Mouse (Mus musculus) activated CD4-positive, CD25-positive, alpha-beta regulatory T cell (primary cell): Measurements from ENCODE around the gene Ints13. TPM values are rescaled to one million over a fixed set of nuclear protein-coding genes. Genes with fewer than 3 reads are reported as not detected.

Experiments
- polyA plus RNA-seq, 2 experiments: library from polyadenylated mRNA; unstranded; fragments of 100-300 nt; shearing (Covaris generic); gene quantifications; one replicate each; pipeline ENCODE4 v1.2.1; 2017

The Ints13 gene
- polyA plus RNA-seq: 10 to 100 TPM; 84.4 to 92.4 TPM

GRCm38 (mm10) chr6:146577310-146578109 lies at the start of gene Ints13:
Ints13 (minus strand) TSS chr6:146577835.

GRCm38 (mm10) chr6:146576903-146577302 lies 732 bp downstream of the Ints13 start, which contains the start of gene Fgfr1op2:
Fgfr1op2 (plus strand) TSS chr6:146577203.

GRCm38 (mm10) chr6:146501866-146502804 lies 75.5 kb downstream of the Ints13 start, which contains the start of gene Itpr2:
Itpr2 (minus strand) TSS chr6:146502223.

Other genes with a start within 250 kb of the Ints13 start
- 100 to 1,000 TPM; 151 to 172 TPM for gene Itpr2, start 75.6 kb downstream of the Ints13 start, polyA plus RNA-seq
- gene Fgfr1op2, start 632 bp downstream of the Ints13 start, polyA plus RNA-seq: 100 to 1,000 TPM; 165 to 209 TPM
- 10 to 100 TPM; 80.1 to 81.1 TPM for gene Med21, start 64.7 kb upstream of the Ints13 start, polyA plus RNA-seq
- gene Tm7sf3, start 65.0 kb upstream of the Ints13 start, polyA plus RNA-seq: 10 to 100 TPM; 19.0 to 28.6 TPM
- gene Stk38l, start 147.2 kb upstream of the Ints13 start, polyA plus RNA-seq: 10 to 100 TPM in 1 of 2 experiments, 1 to 10 TPM in 1; 5.5 to 13.2 TPM
- under 1 TPM; 0.21 to 0.47 TPM for gene Arntl2, start 218.2 kb upstream of the Ints13 start, polyA plus RNA-seq